Mouse (Mus musculus): ENCODE measurements around the gene Thra. TPM values are rescaled to one million over a fixed set of nuclear protein-coding genes. Genes with fewer than 3 reads are reported as not detected.
"Not testable (repeated sequence)": the region's sequence is repeated elsewhere in the genome, so short reads cannot be mapped to it uniquely, and the experiment has no call there.

The Thra gene
- total RNA-seq (2014; fragmentation: Nextera tagmentation) = 39.3 and 39.5 TPM in 2 replicates
- 23.0 and 24.2 TPM in 2 replicates for total RNA-seq (2017)

DNA sequence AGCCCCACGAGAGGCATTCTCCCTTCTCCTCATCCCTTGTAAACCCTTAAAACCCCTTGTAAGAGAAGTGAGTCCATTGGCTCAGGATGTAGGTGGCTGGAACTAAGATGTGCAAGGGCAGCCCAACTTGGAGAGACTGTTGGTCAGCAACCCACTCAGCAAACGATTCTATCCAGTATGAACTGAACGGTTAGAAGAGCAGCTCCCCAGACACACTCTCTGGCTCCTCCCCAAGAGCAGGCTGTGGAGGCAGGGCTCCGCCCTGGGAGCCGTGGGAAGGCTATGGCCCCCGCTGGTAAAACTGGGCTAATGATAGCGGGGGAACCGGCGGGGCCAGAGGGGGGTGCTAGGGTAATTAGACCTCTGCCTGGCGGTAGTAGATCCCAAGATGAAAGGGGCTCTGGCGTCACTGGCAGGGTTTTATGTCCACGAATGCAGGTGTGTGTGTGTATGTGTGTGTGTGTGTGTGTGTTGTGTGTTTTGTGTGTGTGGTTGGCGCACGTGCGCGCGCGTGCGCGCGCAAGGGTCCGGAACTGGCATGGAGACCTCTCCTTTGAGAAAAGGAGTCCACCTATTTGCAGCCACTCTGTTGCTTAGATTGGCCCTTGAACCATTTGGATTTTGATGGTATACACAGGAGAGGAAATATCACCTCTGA, at the start of gene Thra:
Thra (plus strand) TSS at position 246 of the 658 bp plus-strand sequence.
- ATAC-seq (replicated peaks; ENCODE audit: poor library complexity, severe bottlenecking) = peak; percentile 72

DNA sequence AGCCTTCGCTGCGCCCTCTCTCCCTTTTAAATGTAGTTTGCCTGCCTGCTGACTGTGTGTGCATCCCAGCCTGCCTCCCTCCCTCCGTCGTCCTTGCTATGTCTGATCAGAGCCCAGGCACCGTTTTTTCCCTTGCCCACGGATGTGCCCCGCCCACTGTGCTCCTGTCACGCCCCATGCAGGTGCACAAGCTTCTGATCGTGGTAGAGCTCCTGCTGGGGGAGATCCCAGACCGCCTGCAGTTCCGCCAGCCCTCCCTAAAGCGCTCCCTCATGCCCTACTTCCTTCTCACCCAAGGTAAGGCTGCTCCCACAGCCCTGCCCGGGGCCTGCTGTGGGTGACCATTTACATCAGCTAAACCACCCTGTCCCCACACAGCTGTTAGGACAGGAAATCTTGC, 47.2 kb upstream of the Thra start:
- no peak for ATAC-seq (replicated peaks; ENCODE audit: poor library complexity, severe bottlenecking)

DNA sequence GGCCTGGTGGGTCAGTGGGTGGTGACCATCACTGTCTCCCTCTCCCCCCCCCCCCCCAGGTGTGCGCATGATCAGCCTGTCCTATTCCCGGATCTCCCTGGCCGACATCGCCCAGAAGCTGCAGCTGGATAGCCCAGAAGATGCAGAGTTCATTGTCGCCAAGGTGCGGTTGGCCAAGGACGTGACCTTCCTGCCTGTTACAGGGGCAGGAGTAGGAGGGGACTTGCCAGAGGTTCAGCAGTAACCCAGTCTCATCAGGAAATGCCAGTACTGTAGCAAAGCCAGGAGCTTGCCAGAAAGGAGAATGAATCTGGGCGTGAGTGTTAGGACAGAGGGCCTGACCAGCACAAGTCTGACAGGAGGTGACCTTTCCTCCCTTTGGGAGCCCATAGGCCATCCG, 46.7 kb upstream of the Thra start:
- no peak for ATAC-seq (replicated peaks; ENCODE audit: poor library complexity, severe bottlenecking)

DNA sequence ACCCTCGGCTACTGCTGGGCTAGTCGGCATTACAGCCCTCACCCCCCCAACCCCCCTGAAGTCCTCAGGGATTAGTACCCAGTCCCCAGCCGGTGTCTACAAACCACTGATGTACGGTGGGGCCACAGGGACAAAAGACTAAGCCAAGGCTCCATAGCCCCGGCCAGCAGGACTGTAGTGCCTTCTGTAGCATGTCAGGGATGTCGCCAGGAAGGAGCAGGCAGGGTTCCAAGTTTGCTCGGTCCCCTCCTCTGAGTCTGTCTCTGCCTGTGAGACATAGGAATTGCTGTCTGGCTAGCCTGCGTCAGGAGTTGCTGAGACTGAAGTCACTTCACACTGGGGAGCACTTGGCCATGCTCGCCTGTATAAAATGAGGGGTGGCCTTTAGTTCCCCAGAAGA, 46.1 kb upstream of the Thra start:
- ATAC-seq (replicated peaks; ENCODE audit: poor library complexity, severe bottlenecking) = no peak

DNA sequence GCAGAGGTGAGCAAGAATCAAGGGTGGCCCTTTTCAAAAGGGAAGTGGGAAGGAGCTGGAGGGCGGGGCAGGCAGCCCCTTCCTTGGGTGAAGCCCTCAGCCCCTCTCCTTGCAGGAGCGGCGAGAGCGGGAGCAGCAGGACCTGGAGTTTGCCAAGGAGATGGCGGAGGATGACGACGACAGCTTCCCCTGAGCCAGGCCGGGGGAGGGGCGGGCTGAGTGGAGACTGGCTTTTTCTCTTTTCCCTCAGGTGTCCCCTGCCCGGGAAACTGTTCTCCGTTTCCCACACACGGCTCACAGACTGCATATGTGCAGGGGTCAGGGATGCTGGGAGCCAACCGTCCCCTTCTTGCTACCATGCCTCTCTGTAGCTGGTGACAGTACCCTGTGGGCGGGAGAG, 45.0 kb upstream of the Thra start:
- ATAC-seq (replicated peaks; ENCODE audit: poor library complexity, severe bottlenecking) = no peak

DNA sequence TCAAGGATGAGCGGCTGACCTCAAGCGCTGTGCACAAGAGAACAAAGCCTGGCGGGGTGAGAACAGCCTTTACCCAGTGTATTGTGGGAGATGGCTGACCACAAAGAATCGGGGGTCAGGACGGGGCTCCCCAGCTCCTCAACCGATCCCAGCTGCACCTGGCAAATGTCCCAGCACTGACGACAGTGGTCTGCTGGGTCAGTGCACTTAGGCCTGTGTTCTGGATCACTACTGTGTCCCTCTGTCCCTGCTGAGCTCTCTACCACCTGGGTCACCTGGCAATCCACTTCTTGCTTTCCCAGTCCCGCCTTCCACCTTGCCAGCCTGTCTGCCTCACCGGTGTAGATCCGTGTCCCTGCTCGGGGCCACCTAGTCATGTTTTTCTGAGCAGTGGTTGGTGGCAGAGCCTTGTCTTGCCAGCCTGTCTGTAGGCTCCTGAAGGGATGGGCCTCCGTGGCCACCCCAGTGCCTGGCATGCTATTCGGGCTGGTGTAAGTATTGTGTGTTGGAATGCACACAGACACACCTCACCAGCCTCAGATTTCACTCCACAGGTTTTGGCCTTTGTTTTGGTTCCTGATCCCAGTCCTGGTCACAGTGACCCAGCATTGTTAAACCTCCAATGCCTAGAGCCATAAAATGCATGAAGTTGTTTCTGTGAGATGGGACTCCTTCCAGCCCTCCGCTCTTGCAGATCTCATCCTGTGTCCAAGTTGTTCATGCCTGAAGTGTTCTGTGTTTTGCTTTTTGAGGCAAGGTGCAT, 43.8 kb upstream of the Thra start:
- ATAC-seq (replicated peaks; ENCODE audit: poor library complexity, severe bottlenecking) = no peak

DNA sequence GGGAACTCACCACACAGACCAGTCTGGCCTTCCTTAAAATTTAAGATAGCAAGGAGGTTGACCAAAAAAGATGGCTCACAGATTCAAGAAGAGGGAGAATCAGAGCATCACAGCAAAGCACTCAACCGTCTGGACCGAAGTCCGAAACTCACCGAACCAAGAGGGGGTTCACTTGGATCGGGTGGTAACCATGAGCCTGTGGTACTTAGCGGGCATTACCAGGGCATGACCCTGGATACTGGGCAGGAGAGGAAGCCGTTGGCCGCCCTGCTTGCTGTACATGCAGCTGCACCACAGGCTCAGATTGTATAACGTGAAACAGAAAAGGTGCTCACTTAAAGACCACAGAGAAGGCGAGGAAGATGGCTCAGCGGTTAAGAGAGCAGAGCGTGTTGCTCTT, 43.2 kb upstream of the Thra start:
- no peak for ATAC-seq (replicated peaks; ENCODE audit: poor library complexity, severe bottlenecking)

DNA sequence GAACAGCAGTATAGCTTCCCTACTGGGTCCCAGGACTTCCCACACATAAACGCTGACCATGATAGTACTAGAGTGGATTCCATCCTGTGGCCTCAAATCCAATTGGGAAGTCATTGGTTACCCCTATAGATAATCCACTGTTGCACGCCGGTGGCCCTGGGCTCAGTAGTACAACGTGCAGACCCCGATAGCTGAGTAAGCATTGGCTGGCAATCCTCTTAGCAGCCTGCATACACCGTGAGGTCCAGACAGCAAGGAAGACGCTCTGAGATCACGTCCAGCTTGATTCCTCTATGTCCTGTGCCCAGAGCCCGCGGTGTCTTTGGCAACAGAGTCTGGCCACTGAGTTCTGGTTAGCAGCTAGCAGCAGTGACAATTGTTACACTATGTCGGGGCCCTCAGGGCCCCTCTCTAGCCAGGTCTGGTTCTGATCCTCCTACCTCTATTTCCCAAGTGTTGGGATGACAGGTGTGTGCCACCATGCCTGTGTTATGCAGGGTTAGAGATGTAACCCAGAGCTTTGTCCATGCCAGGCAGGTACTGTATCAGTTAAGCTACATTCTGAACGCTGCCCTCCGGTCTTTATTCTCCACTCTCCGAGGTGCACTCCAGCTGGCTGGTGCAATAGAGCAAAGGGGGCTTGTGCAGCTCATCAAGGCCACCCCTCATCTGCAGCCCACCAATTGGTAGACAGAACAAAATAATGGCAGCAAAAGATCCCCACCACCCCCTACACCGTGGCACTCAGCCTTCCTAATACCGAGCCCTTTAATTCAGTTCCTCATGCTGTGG, 41.4 kb upstream of the Thra start:
- no peak for ATAC-seq (replicated peaks; ENCODE audit: poor library complexity, severe bottlenecking)

DNA sequence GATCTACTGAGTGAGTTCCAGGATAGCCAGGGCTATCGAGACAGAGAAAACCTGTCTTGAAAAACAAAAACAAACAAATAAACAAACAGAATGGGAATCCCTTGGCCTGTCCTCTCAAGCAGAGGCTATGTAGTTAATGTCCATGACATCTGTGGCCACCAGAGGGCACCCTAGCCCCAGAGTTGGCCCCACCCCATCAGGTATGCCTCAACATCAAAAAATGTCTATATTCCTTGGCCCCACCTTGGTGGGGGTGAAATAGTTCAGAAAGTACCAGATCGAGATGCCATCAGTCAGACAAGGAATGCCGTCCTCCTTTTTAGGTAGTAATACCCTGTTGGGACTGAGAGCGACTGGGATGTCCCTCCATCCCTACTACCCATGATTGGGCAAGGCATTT, 40.5 kb upstream of the Thra start:
- peak; percentile 76 for ATAC-seq (replicated peaks; ENCODE audit: poor library complexity, severe bottlenecking)

DNA sequence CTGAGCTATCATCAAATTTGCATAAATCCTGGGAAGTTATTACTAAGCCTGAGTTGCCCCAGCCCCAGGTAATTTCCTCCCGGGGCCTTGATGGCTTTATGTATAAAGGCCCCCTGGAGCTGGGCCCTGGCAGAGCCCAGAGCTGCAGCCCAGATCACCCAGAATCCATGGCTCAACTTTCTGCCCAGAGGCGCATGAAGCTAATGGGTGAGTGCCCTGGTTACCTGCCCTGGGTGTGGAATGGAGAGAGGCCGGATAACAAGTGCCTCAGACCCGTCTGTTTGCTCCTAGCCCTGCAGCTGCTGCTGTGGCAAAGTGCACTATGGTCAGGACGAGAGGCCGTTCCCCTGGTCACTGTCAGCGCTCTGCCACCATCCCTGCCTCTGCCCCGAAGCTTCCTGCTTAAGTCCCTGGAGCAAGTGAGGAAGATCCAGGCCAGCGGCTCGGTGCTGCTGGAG, 39.2 kb upstream of the Thra start, which contains the start of gene Csf3:
Csf3 (plus strand) TSS at position 51 of the 458 bp plus-strand sequence.
- ATAC-seq (replicated peaks; ENCODE audit: poor library complexity, severe bottlenecking) = no peak

DNA sequence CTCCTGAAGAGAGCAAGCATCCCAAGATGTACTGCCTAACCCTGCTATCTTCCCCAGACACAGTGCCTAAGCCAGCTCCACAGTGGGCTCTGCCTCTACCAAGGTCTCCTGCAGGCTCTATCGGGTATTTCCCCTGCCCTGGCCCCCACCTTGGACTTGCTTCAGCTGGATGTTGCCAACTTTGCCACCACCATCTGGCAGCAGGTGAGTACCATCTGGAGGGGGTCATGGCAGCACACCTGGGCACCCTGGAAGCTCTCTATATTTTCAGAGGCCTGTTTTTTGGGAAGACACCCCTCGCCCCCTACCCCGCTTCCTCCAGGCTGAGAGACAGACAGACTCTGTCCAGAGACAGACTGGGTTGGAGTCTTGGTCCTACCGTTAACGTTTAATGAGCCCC, 38.1 kb upstream of the Thra start:
- ATAC-seq (replicated peaks; ENCODE audit: poor library complexity, severe bottlenecking) = no peak

DNA sequence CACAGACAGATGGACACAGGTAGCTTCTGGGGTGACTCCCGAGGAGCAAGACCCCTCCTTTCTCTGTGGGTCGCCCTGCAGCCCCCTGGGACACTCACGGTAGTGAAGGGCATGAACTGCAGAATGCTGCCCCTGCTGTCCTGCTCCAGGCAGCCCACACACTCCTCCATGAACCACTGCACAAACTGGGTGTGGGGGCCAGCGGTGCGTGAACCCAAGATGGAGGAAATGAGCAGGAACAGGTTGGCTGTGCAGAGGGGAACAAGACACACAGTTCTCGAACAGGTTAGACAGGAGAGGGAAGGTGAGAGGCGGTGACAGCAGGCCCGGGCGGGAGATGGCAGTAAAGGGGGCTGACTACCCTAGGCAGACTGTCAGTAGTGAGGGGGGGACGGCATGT, 35.4 kb upstream of the Thra start:
- ATAC-seq (replicated peaks; ENCODE audit: poor library complexity, severe bottlenecking) = no peak

DNA sequence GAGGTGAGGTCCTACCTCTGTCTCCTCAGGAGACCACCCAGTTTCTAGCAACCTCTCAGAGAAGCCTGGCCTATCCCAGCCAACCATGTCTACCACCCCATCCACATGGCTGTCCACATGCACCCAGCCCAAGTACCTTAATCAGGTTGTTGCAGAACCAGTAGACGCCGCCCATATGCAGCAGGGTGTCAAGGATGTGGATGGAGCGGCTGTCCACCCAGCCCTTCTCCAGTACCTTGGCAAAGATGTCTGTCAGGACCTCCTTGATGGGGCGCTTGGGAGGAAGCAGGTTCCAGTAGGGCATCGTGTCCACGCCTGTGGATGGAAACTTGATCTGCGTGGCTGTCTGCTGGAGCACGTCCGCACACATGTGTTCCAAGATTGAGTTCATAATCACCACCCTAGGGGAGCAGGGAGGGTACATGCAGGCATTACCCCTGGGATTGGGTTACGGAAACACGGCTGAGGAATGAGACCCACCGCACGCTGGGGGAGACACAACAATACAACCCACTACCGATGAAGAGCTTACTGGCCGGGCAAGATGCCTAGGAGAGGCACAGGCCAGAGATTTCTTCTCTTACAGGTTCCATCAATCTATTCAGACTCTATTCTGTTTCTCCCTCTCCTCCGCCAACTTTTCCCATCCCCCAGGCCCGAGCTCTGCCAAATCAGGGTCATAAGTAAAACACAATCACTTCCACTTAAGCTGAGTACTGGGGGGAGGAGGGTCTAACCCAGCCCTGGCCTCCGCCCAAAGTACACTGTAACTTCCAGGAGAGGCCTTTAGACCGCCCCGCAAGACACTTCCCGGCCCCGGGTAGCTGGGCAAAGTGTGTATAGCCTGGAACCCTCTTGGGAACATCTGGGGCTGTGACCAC, 32.8 kb upstream of the Thra start:
- ATAC-seq (replicated peaks; ENCODE audit: poor library complexity, severe bottlenecking) = no peak

DNA sequence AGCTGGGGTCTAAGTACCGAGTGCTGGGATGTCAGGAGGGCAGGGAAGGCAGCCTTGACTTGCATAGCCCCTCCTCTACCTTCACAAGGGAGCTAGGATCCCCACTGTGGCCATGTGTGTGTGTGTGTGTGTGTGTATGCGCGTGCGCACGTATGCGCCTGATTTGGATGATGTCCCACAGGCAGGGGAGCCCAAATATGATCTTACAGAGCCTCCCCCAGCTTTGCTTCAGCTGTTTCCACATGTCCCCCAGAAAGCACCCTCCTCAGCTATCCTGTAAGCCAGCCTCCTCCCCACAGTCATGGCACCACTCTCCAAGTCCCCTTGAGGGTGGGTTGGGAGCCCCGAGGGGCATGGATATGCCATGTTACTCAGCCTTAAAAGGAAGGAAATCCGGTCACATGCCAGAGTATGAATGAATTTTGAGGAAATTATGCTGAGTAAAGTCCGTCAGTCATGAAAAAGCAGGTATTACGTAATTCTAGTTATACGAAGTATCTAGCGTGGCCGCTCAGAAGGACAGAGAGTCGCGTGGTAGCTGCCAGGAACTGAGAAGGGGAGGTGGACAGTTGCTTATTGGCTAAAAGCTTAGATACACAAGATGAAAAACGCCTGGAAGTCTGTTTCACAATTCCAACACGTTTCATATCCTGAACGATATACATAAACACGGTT, 32.0 kb upstream of the Thra start:
- ATAC-seq (replicated peaks; ENCODE audit: poor library complexity, severe bottlenecking) = peak; percentile 64

DNA sequence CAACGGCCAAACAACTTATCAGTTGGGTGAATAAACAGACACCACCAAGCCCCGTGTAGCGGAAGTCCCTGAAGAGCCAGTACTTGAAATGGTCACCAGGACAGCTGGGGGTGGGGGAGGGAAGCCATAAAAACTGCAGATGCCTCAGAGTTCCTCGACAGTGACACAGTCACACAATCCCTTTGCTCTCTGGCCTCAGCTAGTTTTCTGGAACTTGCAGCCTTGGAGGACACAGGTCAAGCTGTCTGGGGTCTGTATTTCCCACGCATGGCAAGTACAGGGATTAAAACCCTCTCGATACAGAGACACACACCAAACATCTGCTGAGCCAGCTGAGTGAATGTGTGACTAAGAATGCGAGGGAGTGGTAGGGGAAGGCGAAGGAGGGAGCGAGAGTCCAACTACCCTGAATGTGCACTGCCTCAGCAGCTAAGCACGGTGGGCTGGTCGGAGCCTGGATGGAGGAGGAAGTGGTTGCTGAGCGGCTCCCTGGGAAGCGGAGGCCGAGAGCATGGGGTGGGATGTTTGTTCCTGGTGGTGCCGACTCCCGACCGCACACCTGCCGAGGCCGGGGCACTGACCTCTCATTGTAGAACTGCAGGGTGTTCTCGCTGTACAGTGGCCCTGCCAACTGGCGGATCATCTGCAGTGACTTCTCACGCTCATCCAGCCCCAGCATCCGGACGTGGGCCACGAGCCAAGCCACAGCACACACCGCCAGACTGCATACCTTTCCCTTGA, 31.3 kb upstream of the Thra start:
- ATAC-seq (replicated peaks; ENCODE audit: poor library complexity, severe bottlenecking) = peak; percentile 20

DNA sequence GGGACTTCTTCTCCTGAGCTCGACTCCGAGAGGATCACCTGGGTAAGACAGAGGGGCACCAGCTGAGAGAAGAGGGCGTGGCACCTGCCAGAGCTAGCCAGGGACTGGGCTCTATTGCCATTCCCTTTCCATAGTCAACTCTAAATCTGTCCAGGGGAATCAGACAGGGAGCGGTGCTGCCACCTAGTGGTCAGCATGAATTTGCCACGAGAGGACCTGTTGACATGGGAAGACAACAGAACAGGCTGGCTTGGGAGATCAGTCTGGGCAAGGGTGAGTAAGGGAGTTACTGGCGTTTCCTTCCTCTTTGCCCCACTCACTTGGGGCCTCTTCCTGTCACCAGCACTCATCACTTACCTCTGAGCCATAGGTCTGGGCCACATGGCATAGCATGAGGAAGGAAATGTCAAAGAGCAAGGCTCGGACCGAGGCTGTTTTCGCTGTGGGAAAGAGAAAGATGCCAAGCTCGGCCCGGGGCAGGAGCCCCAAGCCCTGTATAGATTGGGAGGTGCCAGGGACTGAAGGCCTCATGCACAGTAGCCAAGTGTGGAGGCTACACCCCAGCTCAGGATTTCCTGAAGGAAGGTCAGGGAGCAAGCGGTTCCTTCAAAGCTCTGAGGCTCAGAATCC, 29.9 kb upstream of the Thra start:
- ATAC-seq (replicated peaks; ENCODE audit: poor library complexity, severe bottlenecking) = peak; percentile 77

DNA sequence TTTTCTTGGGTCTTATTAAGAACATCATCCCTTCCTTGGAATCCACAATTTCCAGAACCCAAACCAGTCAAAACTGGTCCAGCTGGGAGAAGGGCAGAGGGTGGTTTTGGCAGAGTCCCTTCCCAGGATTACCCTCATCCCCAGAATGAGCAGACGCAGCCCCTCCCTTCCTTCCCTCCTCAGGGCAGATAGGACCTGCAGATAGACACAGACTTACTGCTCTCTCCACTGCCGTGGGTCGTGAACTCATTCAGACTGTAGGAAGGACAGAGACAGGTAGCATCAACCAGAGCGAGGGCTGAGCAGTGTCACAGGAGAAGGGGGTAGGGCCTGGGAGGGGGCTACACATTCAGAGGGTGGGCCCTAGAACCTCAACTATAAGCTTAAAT, 29.4 kb upstream of the Thra start:
- no peak for ATAC-seq (replicated peaks; ENCODE audit: poor library complexity, severe bottlenecking)

DNA sequence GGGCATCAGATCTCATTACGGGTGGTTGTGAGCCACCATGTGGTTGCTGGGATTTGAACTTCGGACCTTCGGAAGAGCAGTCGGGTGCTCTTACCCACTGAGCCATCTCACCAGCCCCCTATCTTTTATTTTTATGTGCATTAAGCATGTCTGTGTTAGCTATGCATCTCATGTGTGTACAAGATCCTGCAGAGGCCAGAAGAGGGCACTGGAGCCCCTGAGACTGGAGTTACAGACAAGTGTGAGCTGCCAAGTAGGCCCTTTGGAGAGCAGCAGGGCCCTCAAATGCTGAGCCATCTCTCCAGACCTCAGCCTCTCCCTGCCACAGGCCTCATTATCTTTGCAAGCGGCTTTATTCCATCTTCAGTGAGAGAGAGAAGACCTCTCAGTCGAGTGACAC, 28.4 kb upstream of the Thra start:
- ATAC-seq (replicated peaks; ENCODE audit: poor library complexity, severe bottlenecking) = not testable (repeated sequence)
